Mouse (Mus musculus) ES-Bruce4 (cell line): ENCODE results near the gene Prkce.

Source experiments
- EP300 ChIP-seq: IDR thresholded peaks from 2 replicates; pipeline ENCODE4 v1.6.1; 2011; ENCODE audit warnings: low read depth, low read length; ENCODE audit not compliant: insufficient read depth
- POLR2A ChIP-seq: IDR thresholded peaks from one replicate; pipeline ENCODE4 v1.8.1; 2011; ENCODE audit warnings: low read length; ENCODE audit not compliant: insufficient read depth

DNA sequence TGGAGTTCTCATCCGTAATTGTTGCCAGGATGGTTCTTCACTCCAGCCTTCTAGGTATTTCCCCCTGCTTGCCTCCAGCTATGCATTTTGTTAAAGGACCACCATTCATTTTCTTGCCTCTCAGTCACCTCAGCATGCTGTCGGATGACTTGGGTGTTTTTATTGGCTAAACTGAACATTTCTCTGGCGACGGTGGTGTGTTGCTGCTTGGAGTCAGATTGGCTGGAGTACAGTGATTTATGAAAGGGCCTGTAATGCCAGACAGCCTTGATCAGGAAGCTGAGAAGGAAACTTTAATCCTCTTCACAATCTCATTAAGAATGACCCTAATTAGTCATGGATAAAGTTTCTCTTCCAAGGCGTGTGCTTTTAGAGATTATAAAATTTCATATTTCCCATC lies 342.3 kb downstream of the Prkce start:
- no peak for TF ChIP-seq POLR2A
- no peak for TF ChIP-seq EP300
